Mouse (Mus musculus): Measurements from ENCODE around the gene Gjd3.

The Gjd3 gene

GRCm38 (mm10) chr11:98949242-98949957, 33.4 kb downstream of the Gjd3 start:
- Histone ChIP-seq H3K4me1 (replicated peaks; ENCODE audit: low read depth, low read length) (peaks cover 86% of the 10 kb centered on the region), H3K27me3 (ENCODE audit: insufficient read depth, low read length) (no peaks in the 10 kb centered on the region), H3K9me3 (ENCODE audit: low read length) (peaks cover 6% of the 10 kb centered on the region; the same call in 1 of the 2 replicates), H3K4me3 (replicated peaks; ENCODE audit: low read length) (peak overlapping the region; percentile 17; the same call in 1 of the 2 replicates), H3K36me3 (ENCODE audit: insufficient read depth, low read length) (peaks cover 63% of the 10 kb centered on the region)
- TF ChIP-seq CTCF (conservative IDR thresholded peaks at IDR 0.05; ENCODE audit: low read length) (no peak), POU5F1 (IDR thresholded peaks at IDR 0.05; ENCODE audit: borderline replicate concordance, low read length) (no peak), NANOG (IDR thresholded peaks at IDR 0.05; ENCODE audit: borderline replicate concordance, low read length) (no peak)

- TF ChIP-seq POU5F1 (IDR thresholded peaks at IDR 0.05; ENCODE audit: borderline replicate concordance, low read length) (no peak), NANOG (IDR thresholded peaks at IDR 0.05; ENCODE audit: borderline replicate concordance, low read length) (no peak), CTCF (conservative IDR thresholded peaks at IDR 0.05; ENCODE audit: low read length) (no peak)
- Histone ChIP-seq H3K4me1 (replicated peaks; ENCODE audit: low read depth, low read length) (peaks cover 88% of the 10 kb centered on the region), H3K36me3 (ENCODE audit: insufficient read depth, low read length) (peaks cover 65% of the 10 kb centered on the region), H3K4me3 (replicated peaks; ENCODE audit: low read length) (no peak overlapping the region), H3K27me3 (ENCODE audit: insufficient read depth, low read length) (no peaks in the 10 kb centered on the region), H3K9me3 (ENCODE audit: low read length) (peaks cover 8% of the 10 kb centered on the region; the same call in 1 of the 2 replicates)
Measured at GRCm38 (mm10) chr11:98947969-98948569, 34.7 kb downstream of the Gjd3 start.

GRCm38 (mm10) chr11:98945605-98945977, 37.2 kb downstream of the Gjd3 start:
- Histone ChIP-seq H3K4me3 (replicated peaks; ENCODE audit: low read length) (no peak overlapping the region), H3K9me3 (ENCODE audit: low read length) (peaks cover 8% of the 10 kb centered on the region; the same call in 1 of the 2 replicates), H3K27me3 (ENCODE audit: insufficient read depth, low read length) (no peaks in the 10 kb centered on the region), H3K36me3 (ENCODE audit: insufficient read depth, low read length) (peaks cover 49% of the 10 kb centered on the region), H3K4me1 (replicated peaks; ENCODE audit: low read depth, low read length) (peaks cover 88% of the 10 kb centered on the region)
- TF ChIP-seq POU5F1 (IDR thresholded peaks at IDR 0.05; ENCODE audit: borderline replicate concordance, low read length) = no peak
- no peak for TF ChIP-seq CTCF (conservative IDR thresholded peaks at IDR 0.05; ENCODE audit: low read length)
- TF ChIP-seq NANOG (IDR thresholded peaks at IDR 0.05; ENCODE audit: borderline replicate concordance, low read length) = no peak

GRCm38 (mm10) chr11:98944897-98945604, 37.8 kb downstream of the Gjd3 start:
- H3K4me3 ChIP-seq (replicated peaks; ENCODE audit: low read length) = no peak overlapping the region
- peaks cover 46% of the 10 kb centered on the region for H3K36me3 ChIP-seq (ENCODE audit: insufficient read depth, low read length)
- H3K27me3 ChIP-seq (ENCODE audit: insufficient read depth, low read length) = no peaks in the 10 kb centered on the region
- H3K4me1 ChIP-seq (replicated peaks; ENCODE audit: low read depth, low read length) = peaks cover 88% of the 10 kb centered on the region
- TF ChIP-seq NANOG (IDR thresholded peaks at IDR 0.05; ENCODE audit: borderline replicate concordance, low read length) (no peak), CTCF (conservative IDR thresholded peaks at IDR 0.05; ENCODE audit: low read length) (no peak), POU5F1 (IDR thresholded peaks at IDR 0.05; ENCODE audit: borderline replicate concordance, low read length) (no peak)
- H3K9me3 ChIP-seq (ENCODE audit: low read length) = peaks cover 8% of the 10 kb centered on the region; the same call in 1 of the 2 replicates

- Histone ChIP-seq H3K4me1 (replicated peaks; ENCODE audit: low read depth, low read length) (peaks cover 88% of the 10 kb centered on the region), H3K4me3 (replicated peaks; ENCODE audit: low read length) (peak overlapping the region; percentile 35; the same call in 1 of the 2 replicates), H3K27me3 (ENCODE audit: insufficient read depth, low read length) (no peaks in the 10 kb centered on the region; the same call in 1 of the 2 replicates), H3K36me3 (ENCODE audit: insufficient read depth, low read length) (peaks cover 41% of the 10 kb centered on the region), H3K9me3 (ENCODE audit: low read length) (peaks cover 8% of the 10 kb centered on the region; the same call in 1 of the 2 replicates)
- TF ChIP-seq CTCF (conservative IDR thresholded peaks at IDR 0.05; ENCODE audit: low read length) (no peak), POU5F1 (IDR thresholded peaks at IDR 0.05; ENCODE audit: borderline replicate concordance, low read length) (no peak), NANOG (IDR thresholded peaks at IDR 0.05; ENCODE audit: borderline replicate concordance, low read length) (no peak)
Measured at GRCm38 (mm10) chr11:98943741-98944461, 38.9 kb downstream of the Gjd3 start.

- Histone ChIP-seq H3K27me3 (ENCODE audit: insufficient read depth, low read length) (no peaks in the 10 kb centered on the region; the same call in 1 of the 2 replicates), H3K36me3 (ENCODE audit: insufficient read depth, low read length) (peaks cover 36% of the 10 kb centered on the region), H3K4me1 (replicated peaks; ENCODE audit: low read depth, low read length) (peaks cover 89% of the 10 kb centered on the region), H3K9me3 (ENCODE audit: low read length) (peaks cover 8% of the 10 kb centered on the region; the same call in 1 of the 2 replicates), H3K4me3 (replicated peaks; ENCODE audit: low read length) (peak overlapping the region; percentile 98)
- no peak for TF ChIP-seq NANOG (IDR thresholded peaks at IDR 0.05; ENCODE audit: borderline replicate concordance, low read length)
- TF ChIP-seq POU5F1 (IDR thresholded peaks at IDR 0.05; ENCODE audit: borderline replicate concordance, low read length) = no peak
- no peak for TF ChIP-seq CTCF (conservative IDR thresholded peaks at IDR 0.05; ENCODE audit: low read length)
Measured at GRCm38 (mm10) chr11:98942923-98943641, 39.7 kb downstream of the Gjd3 start.

GRCm38 (mm10) chr11:98942555-98942922, 40.3 kb downstream of the Gjd3 start:
- Histone ChIP-seq H3K9me3 (ENCODE audit: low read length) (peaks cover 8% of the 10 kb centered on the region; the same call in 1 of the 2 replicates), H3K4me1 (replicated peaks; ENCODE audit: low read depth, low read length) (peaks cover 86% of the 10 kb centered on the region), H3K4me3 (replicated peaks; ENCODE audit: low read length) (peak overlapping the region; percentile 98), H3K36me3 (ENCODE audit: insufficient read depth, low read length) (peaks cover 31% of the 10 kb centered on the region), H3K27me3 (ENCODE audit: insufficient read depth, low read length) (no peaks in the 10 kb centered on the region; the same call in 1 of the 2 replicates)
- TF ChIP-seq POU5F1 (IDR thresholded peaks at IDR 0.05; ENCODE audit: borderline replicate concordance, low read length) (no peak), CTCF (conservative IDR thresholded peaks at IDR 0.05; ENCODE audit: low read length) (no peak), NANOG (IDR thresholded peaks at IDR 0.05; ENCODE audit: borderline replicate concordance, low read length) (no peak)
